Mouse (Mus musculus): ENCODE results near the gene Zmynd8.

DNA sequence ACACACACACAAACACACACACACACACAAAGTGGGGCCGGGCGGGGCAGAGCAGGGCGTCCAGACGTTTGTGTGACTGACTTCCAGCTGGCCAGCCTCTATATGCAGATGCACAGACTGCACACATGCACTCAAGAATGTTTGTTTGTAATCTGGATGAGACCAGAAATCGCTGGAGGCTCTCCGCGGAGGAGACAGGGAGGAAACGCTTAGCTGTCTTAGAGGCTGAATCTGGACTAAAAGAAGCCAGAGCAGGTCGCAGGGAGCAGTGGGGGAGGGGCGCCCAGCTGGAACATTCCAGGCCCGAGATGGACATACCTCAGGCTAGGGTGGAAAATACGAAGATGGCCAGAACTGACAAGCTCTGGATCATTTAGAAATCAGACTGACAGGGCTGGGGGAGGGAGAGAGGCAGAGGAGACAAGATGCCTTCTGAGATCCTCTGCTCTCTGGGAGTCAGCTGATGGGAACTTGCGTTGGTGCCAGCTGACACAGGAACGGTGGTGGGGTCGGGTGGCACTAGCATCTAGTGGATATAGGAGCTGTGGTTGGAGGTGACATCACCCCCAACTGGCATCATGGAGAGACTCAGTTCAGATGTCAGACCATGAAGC is 7.6 kb upstream of the Zmynd8 start:
- TF ChIP-seq CTCF (IDR thresholded peaks at IDR 0.05; ENCODE audit: borderline replicate concordance, control insufficient read depth, extremely low read depth, insufficient read depth, low read length, poor library complexity) (no peak), POLR2A (IDR thresholded peaks at IDR 0.05; ENCODE audit: control insufficient read depth, extremely low read depth, insufficient read depth, low read length, poor library complexity) (no peak)

All from thymus, adult 2 months (tissue).